In the genomic region with DNA sequence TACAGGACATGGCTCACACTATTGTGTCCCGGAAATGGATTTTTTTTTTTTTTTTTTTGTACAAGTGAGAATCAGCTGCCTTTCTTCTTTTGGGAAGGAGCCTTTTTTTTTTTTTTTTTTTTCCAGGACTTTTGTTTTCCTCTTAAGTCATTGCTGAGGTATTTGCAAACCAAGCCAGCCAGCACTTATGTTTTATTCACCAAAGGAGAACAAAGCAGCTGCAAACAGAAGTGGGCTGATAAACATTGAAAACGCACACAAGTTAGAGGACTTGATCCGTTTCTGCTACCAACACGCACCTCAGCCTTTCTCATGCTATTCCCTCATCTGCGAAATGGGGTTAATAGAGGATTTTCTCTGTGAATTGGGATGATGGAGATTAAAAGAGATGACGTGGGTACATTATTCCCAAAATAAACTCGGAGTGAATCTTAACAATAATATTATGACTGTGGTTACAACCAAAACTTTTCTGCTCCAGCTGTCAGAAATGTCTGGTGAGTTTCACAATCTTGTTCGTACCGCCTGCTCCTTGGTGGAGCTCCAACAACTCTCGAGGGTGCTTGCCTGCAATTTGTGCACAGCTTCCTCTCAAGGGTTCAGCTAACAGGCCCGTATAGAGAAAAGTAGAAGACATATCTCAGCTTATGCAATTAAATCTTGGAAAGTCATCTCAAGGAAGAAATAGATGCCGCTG, we compare ENCODE assay signal across 8 mouse cellular contexts. TPM values are rescaled to one million over a fixed set of nuclear protein-coding genes. Genes with fewer than 3 reads are reported as not detected.
DNase-seq lines count a peak whose midpoint lies in the region; ATAC-seq and TF ChIP-seq lines count a peak whose summit lies in the region.

No protein-coding gene starts in this region.

- peak; percentile 32 for DNase-seq in embryo, embryonic 11 days
- no peak for DNase-seq in embryo, embryonic 9.5 days (ENCODE audit: extremely low spot score)
- peak; percentile 55 for DNase-seq in gastrocnemius, postnatal 25 days
- DNase-seq in induced T-regulatory cell, adult 2 months (ENCODE audit: low read depth), result peak; percentile 43
- DNase-seq in left cerebral cortex, postnatal 4 days, result no peak

- H3K27ac ChIP-seq in bone marrow, adult 2 months (ENCODE audit: control insufficient read depth, insufficient read depth, low read depth, low read length, poor library complexity), result no peak overlapping the region
- H3K27ac ChIP-seq in liver, embryonic 16.5 days (ENCODE audit: low read length), result no peak overlapping the region
- H3K27ac ChIP-seq in neural tube, embryonic 14.5 days (ENCODE audit: low read depth, low read length), result peak overlapping the region; percentile 97; the same call in 1 of the 2 replicates

- H3K4me2 ChIP-seq in liver, embryonic 16.5 days (ENCODE audit: low read depth, low read length), result peak overlapping the region; percentile 93
- H3K4me2 ChIP-seq in neural tube, embryonic 14.5 days (ENCODE audit: low read depth, low read length), result peak overlapping the region; percentile 98

- H3K9me3 ChIP-seq in liver, embryonic 16.5 days (replicated peaks; ENCODE audit: control insufficient read depth, low read length), result no peaks in the 10 kb centered on the region
- no peaks in the 10 kb centered on the region for H3K9me3 ChIP-seq in neural tube, embryonic 14.5 days (ENCODE audit: control insufficient read depth, low read length)

- no peaks in the 10 kb centered on the region for H3K36me3 ChIP-seq in liver, embryonic 16.5 days (ENCODE audit: control insufficient read depth, insufficient read depth)
- H3K36me3 ChIP-seq in neural tube, embryonic 14.5 days (ENCODE audit: control insufficient read depth, insufficient read depth, low read length), result no peaks in the 10 kb centered on the region

- no peaks in the 10 kb centered on the region for H3K4me1 ChIP-seq in bone marrow, adult 2 months (ENCODE audit: control insufficient read depth, insufficient read depth, low read length)
- peaks cover 10% of the 10 kb centered on the region for H3K4me1 ChIP-seq in liver, embryonic 16.5 days (ENCODE audit: control insufficient read depth, low read depth, low read length)
- H3K4me1 ChIP-seq in neural tube, embryonic 14.5 days (ENCODE audit: control insufficient read depth, insufficient read depth, low read length), result peaks cover 15% of the 10 kb centered on the region

- intact Hi-C loops in left cerebral cortex, postnatal 4 days (cut with DNase I), result loop anchor here (5.0 kb wide), 1 partner anchor 122 kb away; no protein-coding TSS in a partner anchor

- 14% methylated on average over 12 of the region's 12 CpGs for WGBS in bone marrow, adult 2 months
- WGBS in liver, embryonic 16.5 days (ENCODE audit: insufficient replicate concordance), result 14% methylated on average over 12 of the region's 12 CpGs
- 18% methylated on average over 12 of the region's 12 CpGs for WGBS in neural tube, embryonic 14.5 days

- no peak for TF ChIP-seq CTCF in bone marrow, adult 2 months (IDR thresholded peaks at IDR 0.05; ENCODE audit: control insufficient read depth, insufficient read depth, low read length)

- no peak for TF ChIP-seq POLR2A in bone marrow, adult 2 months (IDR thresholded peaks at IDR 0.05; ENCODE audit: borderline replicate concordance, control insufficient read depth, low read depth, low read length)

- peak overlapping the region; percentile 45 for H3K4me3 ChIP-seq in bone marrow, adult 2 months (replicated peaks; ENCODE audit: control insufficient read depth, low read depth, low read length)
- H3K4me3 ChIP-seq in liver, embryonic 16.5 days (ENCODE audit: low read depth, low read length), result peak overlapping the region; percentile 81
- peak overlapping the region; percentile 88 for H3K4me3 ChIP-seq in neural tube, embryonic 14.5 days (ENCODE audit: low read depth, low read length)

- H3K27me3 ChIP-seq in liver, embryonic 16.5 days (ENCODE audit: control insufficient read depth, insufficient read depth, low read depth, low read length), result peaks cover 16% of the 10 kb centered on the region
- H3K27me3 ChIP-seq in neural tube, embryonic 14.5 days (ENCODE audit: control insufficient read depth, insufficient read depth, low read length), result no peaks in the 10 kb centered on the region

- H3K9ac ChIP-seq in liver, embryonic 16.5 days (ENCODE audit: low read depth, low read length), result peak overlapping the region; percentile 72; the same call in 1 of the 2 replicates
- H3K9ac ChIP-seq in neural tube, embryonic 14.5 days (replicated peaks; ENCODE audit: low read depth, low read length), result peak overlapping the region; percentile 92

- no peak for ATAC-seq in liver, embryonic 16.5 days (ENCODE audit: low read depth)
- no peak for ATAC-seq in neural tube, embryonic 14.5 days (ENCODE audit: low read depth)

RNA-seq across cellular contexts. Expression of a gene that starts 1.3 kb away (rescaled TPM):
- polyA plus RNA-seq in bone marrow, adult 2 months (2011; ENCODE audit: insufficient read depth, insufficient read length, low replicate concordance, missing spikeins), result 1.4 and 4.2 TPM in 2 replicates
- 1 to 10 TPM; 7.2 to 7.5 TPM for total RNA-seq in gastrocnemius, postnatal 25 days (2021)
- polyA plus RNA-seq in liver, embryonic 16.5 days (2015; fragmentation: Nextera tagmentation; extraction: Ambion mirVana), result 0.50 and 0.60 TPM in 2 replicates
- polyA plus RNA-seq in neural tube, embryonic 14.5 days (2014; fragmentation: Nextera tagmentation; extraction: Ambion mirVana), result 8.6 and 11.1 TPM in 2 replicates
- total RNA-seq in left cerebral cortex, postnatal 4 days (2021), result 10 to 100 TPM; 79.5 to 86.2 TPM

Comparison
In these comparisons a context has a peak if more than half of its experiments do, and no peak if none do; other contexts are left out.
1. DNase-seq: peak in embryo, embryonic 11 days (single experiment), gastrocnemius, postnatal 25 days (single experiment) and induced T-regulatory cell, adult 2 months (single experiment); none in embryo, embryonic 9.5 days (single experiment) and left cerebral cortex, postnatal 4 days (single experiment).
2. Peak in every context shown above with its lines, with median percentiles within 50 percentile points of each other: H3K4me3 ChIP-seq.